Mouse (Mus musculus): ENCODE results near the gene Srebf2. TPM values are rescaled to one million over a fixed set of nuclear protein-coding genes. Genes with fewer than 3 reads are reported as not detected.

Gene Srebf2
- polyA plus RNA-seq, 1 experiment from 2014 or later, result 161 TPM

GRCm38 (mm10) chr15:82184656-82185055, 37.7 kb downstream of the Srebf2 start:
- Histone ChIP-seq H3K27me3 (ENCODE audit: control insufficient read depth, insufficient read depth, low read length) (no peaks in the 10 kb centered on the region), H3K4me1 (ENCODE audit: control insufficient read depth, insufficient read depth, low read length) (no peaks in the 10 kb centered on the region), H3K9ac (ENCODE audit: low read length) (no peak overlapping the region), H3K4me3 (replicated peaks; ENCODE audit: low read length) (no peak overlapping the region), H3K36me3 (ENCODE audit: control insufficient read depth, insufficient read depth, low read length) (peaks cover 59% of the 10 kb centered on the region), H3K9me3 (replicated peaks; ENCODE audit: control insufficient read depth, low read length) (peaks cover 7% of the 10 kb centered on the region; the same call in 1 of the 2 replicates), H3K4me2 (ENCODE audit: low read depth, low read length) (no peak overlapping the region), H3K27ac (ENCODE audit: low read length) (no peak overlapping the region)
- ATAC-seq (ENCODE audit: insufficient read depth, low FRiP score), result no peak
- WGBS, result 75% methylated on average over 10 of the region's 10 CpGs

- no peaks in the 10 kb centered on the region for H3K4me1 ChIP-seq (ENCODE audit: control insufficient read depth, insufficient read depth, low read length)
- no peak for ATAC-seq (ENCODE audit: insufficient read depth, low FRiP score)
- peaks cover 7% of the 10 kb centered on the region; the same call in 1 of the 2 replicates for H3K9me3 ChIP-seq (replicated peaks; ENCODE audit: control insufficient read depth, low read length)
- no peak overlapping the region for H3K4me2 ChIP-seq (ENCODE audit: low read depth, low read length)
- peaks cover 56% of the 10 kb centered on the region for H3K36me3 ChIP-seq (ENCODE audit: control insufficient read depth, insufficient read depth, low read length)
- no peak overlapping the region for H3K4me3 ChIP-seq (replicated peaks; ENCODE audit: low read length)
- H3K27ac ChIP-seq (ENCODE audit: low read length), result 0 out of 2 replicates have a peak overlapping the region, but pooled peaks have one; percentile 7
- no peaks in the 10 kb centered on the region for H3K27me3 ChIP-seq (ENCODE audit: control insufficient read depth, insufficient read depth, low read length)
- H3K9ac ChIP-seq (ENCODE audit: low read length), result no peak overlapping the region
- 79% methylated on average over 14 of the region's 14 CpGs for WGBS
Observed at GRCm38 (mm10) chr15:82185062-82185783, 38.2 kb downstream of the Srebf2 start.

DNA sequence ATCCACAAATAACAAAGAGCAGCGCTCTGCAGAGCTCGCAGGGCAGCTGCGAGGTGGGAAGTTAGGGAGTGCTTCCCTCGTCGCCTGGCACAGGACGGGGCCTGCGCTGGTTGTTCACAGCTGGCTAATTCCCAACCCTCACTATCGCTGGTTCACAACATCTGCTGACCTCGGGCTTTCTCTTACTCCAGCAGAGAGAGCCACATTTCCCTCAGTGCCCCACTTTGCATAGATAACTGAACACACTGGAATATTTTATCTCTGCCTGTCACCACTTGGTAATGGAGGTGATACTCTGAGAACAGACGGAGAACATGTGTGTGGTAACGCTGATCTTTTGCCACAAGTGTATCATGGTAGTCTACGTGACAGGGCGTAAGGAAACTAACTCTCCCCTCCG, 39.1 kb downstream of the Srebf2 start:
- no peak overlapping the region for H3K27ac ChIP-seq (ENCODE audit: low read length)
- no peak overlapping the region for H3K4me2 ChIP-seq (ENCODE audit: low read depth, low read length)
- no peak overlapping the region for H3K4me3 ChIP-seq (replicated peaks; ENCODE audit: low read length)
- H3K27me3 ChIP-seq (ENCODE audit: control insufficient read depth, insufficient read depth, low read length), result no peaks in the 10 kb centered on the region
- peaks cover 7% of the 10 kb centered on the region; the same call in 1 of the 2 replicates for H3K9me3 ChIP-seq (replicated peaks; ENCODE audit: control insufficient read depth, low read length)
- no peak overlapping the region for H3K9ac ChIP-seq (ENCODE audit: low read length)
- no peaks in the 10 kb centered on the region for H3K4me1 ChIP-seq (ENCODE audit: control insufficient read depth, insufficient read depth, low read length)
- peaks cover 47% of the 10 kb centered on the region for H3K36me3 ChIP-seq (ENCODE audit: control insufficient read depth, insufficient read depth, low read length)
- peak; percentile 51; the same call in 1 of the 2 replicates for ATAC-seq (ENCODE audit: insufficient read depth, low FRiP score)
- 68% methylated on average over 14 of the region's 14 CpGs for WGBS

- no peak overlapping the region for H3K4me3 ChIP-seq (replicated peaks; ENCODE audit: low read length)
- no peaks in the 10 kb centered on the region for H3K27me3 ChIP-seq (ENCODE audit: control insufficient read depth, insufficient read depth, low read length)
- no peak for ATAC-seq (ENCODE audit: insufficient read depth, low FRiP score)
- H3K36me3 ChIP-seq (ENCODE audit: control insufficient read depth, insufficient read depth, low read length), result peaks cover 39% of the 10 kb centered on the region
- no peak overlapping the region for H3K9ac ChIP-seq (ENCODE audit: low read length)
- 84% methylated on average over 5 of the region's 5 CpGs for WGBS
- no peak overlapping the region for H3K27ac ChIP-seq (ENCODE audit: low read length)
- no peak overlapping the region for H3K4me2 ChIP-seq (ENCODE audit: low read depth, low read length)
- peaks cover 5% of the 10 kb centered on the region; the same call in 1 of the 2 replicates for H3K9me3 ChIP-seq (replicated peaks; ENCODE audit: control insufficient read depth, low read length)
- no peaks in the 10 kb centered on the region for H3K4me1 ChIP-seq (ENCODE audit: control insufficient read depth, insufficient read depth, low read length)
Observed at GRCm38 (mm10) chr15:82186931-82187330, 40.0 kb downstream of the Srebf2 start.

DNA sequence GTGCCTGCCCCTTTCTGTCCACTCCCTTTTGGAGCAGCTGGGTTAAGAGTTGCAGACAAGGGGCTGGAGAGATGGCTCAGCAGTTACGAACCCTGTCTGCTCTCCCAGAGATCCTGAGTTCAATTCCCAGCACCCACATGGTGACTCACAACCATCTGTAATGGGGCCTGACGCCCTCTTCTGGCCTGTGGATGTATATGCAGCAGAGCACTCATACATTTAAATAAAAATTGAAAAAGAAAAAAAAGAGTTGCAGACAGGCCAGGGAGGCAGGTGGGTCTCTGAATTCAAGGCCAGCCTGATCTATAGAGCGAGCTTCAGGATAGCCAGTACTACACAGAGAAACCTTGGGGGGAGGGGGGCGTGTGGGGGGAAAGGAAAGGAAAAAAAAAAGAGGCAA, 40.4 kb downstream of the Srebf2 start:
- WGBS, result 87% methylated on average over 4 of the region's 4 CpGs
- no peaks in the 10 kb centered on the region for H3K4me1 ChIP-seq (ENCODE audit: control insufficient read depth, insufficient read depth, low read length)
- no peak overlapping the region for H3K4me3 ChIP-seq (replicated peaks; ENCODE audit: low read length)
- peaks cover 37% of the 10 kb centered on the region for H3K36me3 ChIP-seq (ENCODE audit: control insufficient read depth, insufficient read depth, low read length)
- no peaks in the 10 kb centered on the region for H3K27me3 ChIP-seq (ENCODE audit: control insufficient read depth, insufficient read depth, low read length)
- H3K9ac ChIP-seq (ENCODE audit: low read length), result no peak overlapping the region
- H3K9me3 ChIP-seq (replicated peaks; ENCODE audit: control insufficient read depth, low read length), result peaks cover under 1% of the 10 kb centered on the region; the same call in 1 of the 2 replicates
- no peak overlapping the region for H3K27ac ChIP-seq (ENCODE audit: low read length)
- H3K4me2 ChIP-seq (ENCODE audit: low read depth, low read length), result no peak overlapping the region
- no peak for ATAC-seq (ENCODE audit: insufficient read depth, low FRiP score)

- no peak overlapping the region for H3K4me3 ChIP-seq (replicated peaks; ENCODE audit: low read length)
- ATAC-seq (ENCODE audit: insufficient read depth, low FRiP score), result no peak
- H3K27ac ChIP-seq (ENCODE audit: low read length), result no peak overlapping the region
- peaks cover 35% of the 10 kb centered on the region; the same call in 1 of the 2 replicates for H3K36me3 ChIP-seq (ENCODE audit: control insufficient read depth, insufficient read depth, low read length)
- no peak overlapping the region for H3K4me2 ChIP-seq (ENCODE audit: low read depth, low read length)
- no peaks in the 10 kb centered on the region for H3K9me3 ChIP-seq (replicated peaks; ENCODE audit: control insufficient read depth, low read length)
- no peaks in the 10 kb centered on the region for H3K27me3 ChIP-seq (ENCODE audit: control insufficient read depth, insufficient read depth, low read length)
- no peak overlapping the region for H3K9ac ChIP-seq (ENCODE audit: low read length)
- no peaks in the 10 kb centered on the region for H3K4me1 ChIP-seq (ENCODE audit: control insufficient read depth, insufficient read depth, low read length)
- 91% methylated on average over 1 of the region's 1 CpGs for WGBS
Observed at GRCm38 (mm10) chr15:82187924-82188323, 40.9 kb downstream of the Srebf2 start.

- no peak overlapping the region for H3K4me3 ChIP-seq (replicated peaks; ENCODE audit: low read length)
- H3K4me1 ChIP-seq (ENCODE audit: control insufficient read depth, insufficient read depth, low read length), result no peaks in the 10 kb centered on the region
- H3K9me3 ChIP-seq (replicated peaks; ENCODE audit: control insufficient read depth, low read length), result no peaks in the 10 kb centered on the region
- H3K27ac ChIP-seq (ENCODE audit: low read length), result no peak overlapping the region
- H3K4me2 ChIP-seq (ENCODE audit: low read depth, low read length), result no peak overlapping the region
- no peak for ATAC-seq (ENCODE audit: insufficient read depth, low FRiP score)
- 95% methylated on average over 10 of the region's 10 CpGs for WGBS
- no peaks in the 10 kb centered on the region for H3K27me3 ChIP-seq (ENCODE audit: control insufficient read depth, insufficient read depth, low read length)
- H3K36me3 ChIP-seq (ENCODE audit: control insufficient read depth, insufficient read depth, low read length), result peaks cover 35% of the 10 kb centered on the region; the same call in 1 of the 2 replicates
- no peak overlapping the region for H3K9ac ChIP-seq (ENCODE audit: low read length)
Observed at GRCm38 (mm10) chr15:82188481-82189240, 41.7 kb downstream of the Srebf2 start.

GRCm38 (mm10) chr15:82192617-82193016, 45.6 kb downstream of the Srebf2 start:
- Histone ChIP-seq H3K4me3 (replicated peaks; ENCODE audit: low read length) (no peak overlapping the region), H3K27me3 (ENCODE audit: control insufficient read depth, insufficient read depth, low read length) (no peaks in the 10 kb centered on the region), H3K9me3 (replicated peaks; ENCODE audit: control insufficient read depth, low read length) (no peaks in the 10 kb centered on the region), H3K27ac (ENCODE audit: low read length) (no peak overlapping the region), H3K4me1 (ENCODE audit: control insufficient read depth, insufficient read depth, low read length) (no peaks in the 10 kb centered on the region), H3K4me2 (ENCODE audit: low read depth, low read length) (no peak overlapping the region), H3K36me3 (ENCODE audit: control insufficient read depth, insufficient read depth, low read length) (peaks cover 42% of the 10 kb centered on the region), H3K9ac (ENCODE audit: low read length) (no peak overlapping the region)
- WGBS, result 88% methylated on average over 8 of the region's 8 CpGs
- no peak for ATAC-seq (ENCODE audit: insufficient read depth, low FRiP score)

- 86% methylated on average over 12 of the region's 12 CpGs for WGBS
- H3K27me3 ChIP-seq (ENCODE audit: control insufficient read depth, insufficient read depth, low read length), result no peaks in the 10 kb centered on the region
Observed at GRCm38 (mm10) chr15:82196300-82196699, 49.3 kb downstream of the Srebf2 start.

More at GRCm38 (mm10) chr15:82196300-82196699, 49.3 kb downstream of the Srebf2 start:
- no peak overlapping the region for H3K4me3 ChIP-seq (replicated peaks; ENCODE audit: low read length)
- no peak overlapping the region for H3K4me2 ChIP-seq (ENCODE audit: low read depth, low read length)
- H3K27ac ChIP-seq (ENCODE audit: low read length), result no peak overlapping the region
- H3K9ac ChIP-seq (ENCODE audit: low read length), result no peak overlapping the region
- no peaks in the 10 kb centered on the region for H3K4me1 ChIP-seq (ENCODE audit: control insufficient read depth, insufficient read depth, low read length)
- no peak for ATAC-seq (ENCODE audit: insufficient read depth, low FRiP score)
- H3K36me3 ChIP-seq (ENCODE audit: control insufficient read depth, insufficient read depth, low read length), result peaks cover 50% of the 10 kb centered on the region
- no peaks in the 10 kb centered on the region for H3K9me3 ChIP-seq (replicated peaks; ENCODE audit: control insufficient read depth, low read length)

All from stomach, embryonic 16.5 days (tissue).